18 mouse cellular contexts compared by ENCODE assay signal in genomic region chr11:69388680-69389079, GRCm38 (mm10).
"Had no signal": no experiment of that assay in that cellular context is flagged by ENCODE, and none has a peak within 500 bp of the region (broad histone marks: within the 10 kb centered on the region; RNA-seq: fewer than 3 reads in every experiment).

No protein-coding gene starts in this region.

- H3K9ac ChIP-seq: liver, embryonic 15.5 days; lung, embryonic 14.5 days; midbrain, embryonic 12.5 days; neural tube, embryonic 13.5 days had no signal

- H3K4me2 ChIP-seq: liver, embryonic 11.5 days; liver, embryonic 15.5 days; lung, embryonic 14.5 days; midbrain, embryonic 12.5 days; neural tube, embryonic 13.5 days had no signal

- H3K36me3 ChIP-seq: liver, embryonic 15.5 days had no signal

- H3K27me3 ChIP-seq: liver, embryonic 15.5 days; midbrain, embryonic 12.5 days; neural tube, embryonic 13.5 days had no signal

- DNase-seq: kidney, adult 8-10 months; kidney, postnatal 4 days; layer of hippocampus, adult 9-11 months; layer of hippocampus, postnatal 36 days; left cerebral cortex, postnatal 4 days; lung, embryonic 14.5 days; lung, postnatal 14 days; retina, postnatal 1 day; right cerebral cortex, postnatal 4 days; spleen, adult 18-20 months; thymus, postnatal 36 days had no signal

- H3K27ac ChIP-seq: liver, embryonic 15.5 days; macrophage; midbrain, embryonic 12.5 days; neural tube, embryonic 13.5 days had no signal

- H3K9me3 ChIP-seq: liver, embryonic 15.5 days; megakaryocyte, embryonic 14.5 days; midbrain, embryonic 12.5 days; neural tube, embryonic 13.5 days had no signal

- H3K4me3 ChIP-seq: liver, embryonic 15.5 days; megakaryocyte, embryonic 14.5 days; midbrain, embryonic 12.5 days; neural tube, embryonic 13.5 days had no signal

- ATAC-seq: midbrain, embryonic 16.5 days had no signal
